Comparison of ENCODE assay signal across 13 mouse cellular contexts in genomic region chr7:16213986-16214385, GRCm38 (mm10). TPM values are rescaled to one million over a fixed set of nuclear protein-coding genes. Genes with fewer than 3 reads are reported as not detected.
"Had no signal": no experiment of that assay in that cellular context is flagged by ENCODE, and none has a peak within 500 bp of the region (broad histone marks: within the 10 kb centered on the region; RNA-seq: fewer than 3 reads in every experiment).

No protein-coding gene starts in this region.

- H3K9ac ChIP-seq: lung, embryonic 14.5 days; midbrain, embryonic 13.5 days; midbrain, embryonic 15.5 days; neural tube, embryonic 12.5 days; stomach, embryonic 15.5 days had no signal

- DNase-seq: lung, adult 18-20 months; lung, embryonic 14.5 days; lung, postnatal 10 days; lung, postnatal 4 days; right cerebral cortex, postnatal 14 days; thymus, postnatal 14 days; thymus, postnatal 4 days had no signal

- H3K27ac ChIP-seq: midbrain, embryonic 13.5 days; midbrain, embryonic 15.5 days; neural tube, embryonic 12.5 days; stomach, embryonic 15.5 days had no signal

- H3K4me2 ChIP-seq: lung, embryonic 14.5 days; midbrain, embryonic 11.5 days; midbrain, embryonic 13.5 days; midbrain, embryonic 15.5 days; neural tube, embryonic 12.5 days; stomach, embryonic 15.5 days had no signal

- ATAC-seq: midbrain, embryonic 13.5 days; midbrain, embryonic 15.5 days had no signal

- H3K4me3 ChIP-seq: megakaryocyte, embryonic 14.5 days; midbrain, embryonic 13.5 days; midbrain, embryonic 15.5 days; neural tube, embryonic 12.5 days; stomach, embryonic 15.5 days had no signal

- H3K4me1 ChIP-seq: midbrain, embryonic 15.5 days; neural tube, embryonic 12.5 days; stomach, embryonic 15.5 days had no signal

- H3K27me3 ChIP-seq: megakaryocyte, embryonic 14.5 days; midbrain, embryonic 13.5 days; midbrain, embryonic 15.5 days; neural tube, embryonic 12.5 days; stomach, embryonic 15.5 days had no signal

- H3K9me3 ChIP-seq: megakaryocyte, embryonic 14.5 days; midbrain, embryonic 13.5 days; midbrain, embryonic 15.5 days; neural tube, embryonic 12.5 days; stomach, embryonic 15.5 days had no signal

RNA-seq across cellular contexts. Expression of gene C5ar2, which starts 30.0 kb away (rescaled TPM):
- polyA plus RNA-seq: midbrain, embryonic 15.5 days had no signal
